Mouse (Mus musculus) embryo, embryonic 10 days (tissue): Measurements from ENCODE around the gene Pitpnm2.

ENCODE experiments used
- DNase-seq: peaks from one replicate; pipeline ENCODE4 v3.0.0-alpha.2; 2015; ENCODE audit warnings: low spot score

Gene Pitpnm2

DNA sequence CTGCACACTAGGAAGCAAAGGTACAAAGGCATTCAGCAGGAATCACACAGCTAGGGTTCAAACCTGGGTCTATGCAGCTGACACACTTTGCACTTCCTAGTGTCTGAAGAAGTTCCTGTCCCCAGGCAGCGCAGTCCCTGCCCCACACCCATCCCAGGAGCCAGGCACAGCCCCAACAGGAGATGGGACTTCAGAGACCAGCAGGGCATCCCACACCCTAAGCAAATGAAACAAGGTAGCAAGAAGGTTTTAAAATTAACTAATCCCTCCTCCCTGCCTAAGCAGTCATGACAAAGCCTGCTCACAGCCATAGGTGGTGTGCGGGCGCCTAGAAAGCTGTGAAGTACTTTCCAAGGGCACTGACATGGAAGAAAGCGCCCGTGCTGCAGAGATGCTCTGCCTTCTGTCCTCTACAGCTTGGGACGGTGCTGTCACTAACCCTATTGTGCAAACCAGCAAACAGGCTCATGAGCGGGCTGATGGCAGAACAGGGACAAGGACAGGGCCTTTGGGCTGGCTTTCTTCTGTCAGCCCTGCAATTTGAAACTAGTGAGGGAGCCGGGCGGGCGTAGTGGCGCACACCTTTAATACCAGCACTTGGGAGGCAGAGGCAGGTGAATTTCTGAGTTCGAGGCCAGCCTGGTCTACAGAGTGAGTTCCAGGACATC lies 68.9 kb downstream of the Pitpnm2 start:
- DNase-seq: no peak

DNA sequence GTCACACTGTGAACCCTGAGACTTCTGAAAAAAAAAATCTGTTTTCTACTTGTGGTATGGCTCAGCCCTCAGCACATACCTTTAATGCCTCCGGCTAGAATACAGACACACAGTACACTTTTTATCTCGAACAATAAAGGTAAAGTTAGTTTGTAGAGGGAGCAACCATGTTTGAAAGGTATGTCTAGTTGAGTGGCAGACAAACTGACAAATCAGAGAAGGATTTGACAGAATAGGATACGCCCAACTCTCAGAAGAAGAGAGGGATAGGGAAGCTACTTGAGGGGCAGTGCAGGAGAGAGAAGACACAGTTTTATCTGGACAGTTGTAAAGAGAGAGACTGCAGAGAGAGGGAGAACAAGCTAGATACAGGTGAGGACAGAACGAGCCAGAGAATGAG lies 70.1 kb downstream of the Pitpnm2 start:
- DNase-seq: no peak

DNA sequence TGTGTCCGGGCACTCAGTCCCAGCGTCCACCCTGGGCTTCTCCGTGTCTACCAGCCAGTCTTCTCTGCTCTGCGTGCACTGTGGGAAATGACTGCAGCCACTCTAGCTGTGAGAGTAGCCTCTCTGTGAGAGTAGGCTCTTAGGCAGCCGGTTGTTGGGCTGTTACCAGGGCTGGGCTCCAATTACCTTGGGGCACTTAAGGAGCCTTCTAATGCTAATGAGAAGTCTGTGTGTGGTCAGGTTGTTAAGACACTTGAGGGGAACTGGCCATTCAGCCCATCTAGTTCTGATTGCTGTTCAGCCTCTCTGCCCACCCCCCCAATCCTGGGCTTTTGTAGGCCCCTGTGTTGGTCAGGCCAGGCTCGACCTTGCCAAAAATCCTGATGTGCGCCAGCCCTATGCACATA lies 72.8 kb downstream of the Pitpnm2 start:
- DNase-seq: peak; percentile 77

DNA sequence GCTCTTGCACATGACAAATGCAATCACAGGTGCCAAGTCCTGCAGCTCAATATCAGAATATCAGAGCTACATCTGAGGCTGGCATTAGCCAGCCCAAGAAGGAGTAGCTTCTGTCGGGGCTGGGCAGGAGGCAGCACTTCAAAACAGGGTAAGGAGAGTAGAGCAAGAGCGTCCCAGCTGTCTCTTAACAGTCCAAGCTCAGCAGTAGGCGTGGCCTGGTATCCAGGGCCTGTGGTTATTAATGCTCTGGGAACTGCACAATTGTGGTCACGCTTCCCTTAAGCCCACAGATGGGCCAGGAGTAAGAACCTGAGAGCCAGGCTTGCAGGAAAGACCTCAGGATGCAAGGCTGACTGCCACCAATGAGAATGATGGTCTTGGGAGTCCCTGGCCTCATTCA lies 74.4 kb downstream of the Pitpnm2 start:
- no peak for DNase-seq

DNA sequence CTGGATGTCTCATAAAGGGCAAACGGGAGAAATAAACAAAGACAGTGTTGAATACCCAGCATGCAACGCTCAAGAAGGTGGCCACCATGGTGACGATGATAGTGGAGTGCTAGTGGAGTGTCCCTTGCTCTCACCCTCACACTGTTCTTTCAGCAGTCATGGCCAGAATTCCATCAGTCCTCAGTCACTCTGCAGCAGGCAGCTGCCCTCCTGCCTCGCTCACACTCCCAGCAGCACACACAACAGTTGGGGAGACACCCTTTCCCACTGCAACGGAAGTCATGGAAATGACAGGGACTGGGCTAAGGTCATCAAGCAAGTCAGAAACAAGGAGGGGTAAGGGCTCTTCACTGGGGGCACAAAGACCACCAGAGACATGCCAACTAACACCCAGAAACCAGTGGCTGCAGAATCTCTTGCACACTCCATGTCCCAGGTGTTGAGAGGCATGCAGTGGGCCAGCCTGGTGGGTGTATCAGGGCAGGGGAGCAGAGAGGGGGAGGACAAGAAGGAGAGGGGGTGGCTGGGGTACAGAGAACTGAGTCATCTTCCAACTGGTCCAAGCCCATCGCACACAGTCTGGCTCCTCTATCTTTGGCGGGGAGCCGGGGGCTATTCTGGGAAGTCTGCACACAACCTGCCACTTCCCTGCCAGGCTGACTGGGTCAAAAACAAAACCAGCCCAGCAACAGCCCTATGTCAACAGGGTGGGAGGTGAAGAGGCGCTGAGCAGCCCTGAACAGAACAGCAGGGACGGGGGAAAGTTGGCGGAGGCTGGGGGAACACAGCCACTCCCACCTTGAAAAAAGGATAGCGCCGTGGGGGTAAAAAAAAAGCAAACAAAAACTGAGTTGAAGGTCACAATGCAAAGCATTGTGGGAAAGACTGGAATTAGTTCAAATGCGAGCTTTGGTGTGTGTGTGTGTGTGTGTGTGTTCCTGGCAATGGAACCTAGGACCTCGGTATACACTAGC lies 76.3 kb downstream of the Pitpnm2 start:
- DNase-seq: no peak

DNA sequence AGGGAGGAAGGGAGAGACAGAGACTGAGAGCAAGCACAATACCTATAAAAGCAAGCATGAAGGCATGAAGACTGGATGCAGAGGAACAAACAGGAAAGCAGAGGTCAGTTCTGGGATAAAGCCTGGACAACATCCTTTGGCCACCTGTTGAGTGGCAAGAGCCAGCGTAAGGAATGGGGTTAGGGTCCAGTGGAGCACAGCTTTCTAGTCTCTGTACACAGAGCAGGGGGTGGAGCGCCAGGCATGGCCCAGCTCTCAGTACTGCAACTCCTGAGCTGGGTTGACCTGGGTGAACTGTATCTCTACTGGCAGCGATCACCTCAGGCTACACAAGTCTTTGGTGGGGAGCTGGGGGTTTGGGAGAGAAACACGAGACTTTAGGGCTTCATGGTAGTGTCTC lies 77.3 kb downstream of the Pitpnm2 start:
- no peak for DNase-seq

DNA sequence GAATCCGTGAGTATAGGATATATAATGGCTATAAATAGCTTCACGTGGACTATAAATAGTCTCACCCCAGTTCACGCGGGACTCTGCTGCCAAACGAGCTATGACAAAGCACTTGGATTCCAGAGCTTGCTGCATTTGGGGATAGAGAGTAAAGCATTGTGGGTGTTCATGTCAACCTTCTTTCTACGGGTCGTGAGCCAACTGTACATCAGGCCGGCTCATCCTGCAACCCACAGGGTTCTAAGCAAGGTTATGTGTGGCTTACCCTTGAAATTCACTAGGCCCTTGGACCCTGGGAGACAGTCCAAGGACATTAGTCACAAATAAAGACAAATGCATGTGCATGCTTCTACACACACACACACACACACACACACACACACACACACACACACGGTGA lies 77.8 kb downstream of the Pitpnm2 start:
- no peak for DNase-seq

DNA sequence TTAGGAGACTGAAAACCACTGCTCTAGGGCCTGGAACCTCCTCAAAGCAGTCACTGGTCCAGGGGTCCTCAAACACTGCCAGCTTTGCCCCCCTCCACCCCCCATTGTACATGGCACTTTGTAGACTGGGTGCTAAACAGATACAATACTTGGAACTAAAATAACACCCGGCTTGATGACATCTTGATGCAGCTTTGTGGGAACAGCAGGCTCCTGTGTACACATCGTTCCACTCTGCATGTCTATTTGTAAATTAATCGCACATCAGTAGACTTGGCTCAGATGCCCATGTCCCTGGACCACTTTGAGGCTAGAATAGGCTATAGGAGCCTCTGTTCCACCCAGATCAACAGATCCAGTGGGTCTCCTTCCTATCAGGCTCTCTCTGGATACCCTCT lies 80.3 kb downstream of the Pitpnm2 start:
- DNase-seq: no peak

DNA sequence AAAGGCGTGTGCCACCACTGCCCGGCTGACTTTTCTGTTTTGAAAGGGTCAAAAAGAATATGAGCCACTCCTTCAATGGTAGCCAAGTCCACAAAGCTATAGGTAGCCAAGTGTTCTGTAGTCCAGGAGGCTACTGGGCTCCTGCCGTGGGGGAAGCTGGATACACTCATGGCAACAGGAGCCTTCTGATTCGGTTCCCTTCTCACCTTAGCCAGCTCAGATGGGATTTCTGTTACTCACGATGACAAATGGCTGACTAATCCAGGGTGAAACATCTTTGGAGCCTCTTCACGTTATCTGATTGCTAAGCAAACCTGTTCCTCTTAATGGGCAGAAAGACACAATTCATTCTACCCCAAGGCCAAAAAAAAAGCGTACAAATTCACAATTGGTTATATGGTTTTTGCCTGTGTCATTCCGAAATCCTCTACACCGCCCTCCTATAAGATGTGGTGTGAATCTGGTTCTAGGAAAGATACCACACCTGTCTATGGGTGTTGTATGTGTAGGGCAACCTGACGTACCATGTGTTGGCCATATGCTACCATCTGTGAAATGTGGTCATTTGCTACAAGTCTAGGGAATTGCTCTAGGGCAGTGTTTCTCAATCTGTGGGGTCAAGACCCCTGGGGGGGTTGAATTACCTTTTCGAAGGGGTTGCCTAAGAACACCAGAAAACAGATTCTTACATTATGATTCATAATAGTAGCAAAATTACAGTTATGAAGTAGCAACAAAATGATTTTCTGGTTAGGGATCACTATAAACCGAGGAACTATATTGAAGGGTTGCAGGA lies 80.9 kb downstream of the Pitpnm2 start:
- no peak for DNase-seq

DNA sequence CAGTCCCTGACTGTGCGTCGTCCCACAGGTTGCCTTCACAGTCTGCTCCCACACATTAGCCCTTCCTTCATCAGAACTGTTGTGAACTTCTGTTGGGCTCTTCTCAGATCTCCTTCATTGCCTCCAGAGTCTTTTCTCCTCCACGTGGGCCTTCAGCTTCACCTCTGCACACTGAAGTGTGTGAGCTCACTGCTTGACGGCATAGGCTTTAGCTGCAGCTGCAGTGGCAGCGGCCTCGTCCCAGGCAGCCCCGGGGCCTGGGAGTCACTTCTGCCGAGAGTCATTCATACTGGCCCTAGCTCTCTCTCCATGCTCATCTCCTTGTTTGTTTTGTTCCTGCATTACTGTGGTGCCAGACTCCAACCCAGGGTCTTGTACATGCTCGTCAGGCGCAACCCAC lies 81.9 kb downstream of the Pitpnm2 start:
- DNase-seq: no peak

DNA sequence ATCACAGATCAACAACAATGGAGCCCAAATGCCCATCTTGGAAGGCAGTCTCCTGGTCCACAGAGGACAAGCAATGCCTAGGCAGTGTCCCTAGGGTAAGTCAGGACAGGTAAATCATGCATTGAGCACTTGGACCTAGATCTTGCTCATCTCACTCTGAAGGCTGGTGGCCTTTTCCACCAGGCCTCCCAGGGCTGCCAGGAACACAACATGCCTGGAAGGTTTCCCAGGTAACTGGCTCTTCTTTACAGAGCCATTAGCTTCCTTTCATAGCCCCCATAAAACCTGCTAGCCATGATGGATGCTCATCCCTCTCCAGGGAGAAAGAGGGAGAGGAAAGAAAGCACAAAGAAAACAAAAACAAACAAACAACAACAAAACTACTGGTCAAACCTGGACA lies 82.8 kb downstream of the Pitpnm2 start:
- DNase-seq: no peak

DNA sequence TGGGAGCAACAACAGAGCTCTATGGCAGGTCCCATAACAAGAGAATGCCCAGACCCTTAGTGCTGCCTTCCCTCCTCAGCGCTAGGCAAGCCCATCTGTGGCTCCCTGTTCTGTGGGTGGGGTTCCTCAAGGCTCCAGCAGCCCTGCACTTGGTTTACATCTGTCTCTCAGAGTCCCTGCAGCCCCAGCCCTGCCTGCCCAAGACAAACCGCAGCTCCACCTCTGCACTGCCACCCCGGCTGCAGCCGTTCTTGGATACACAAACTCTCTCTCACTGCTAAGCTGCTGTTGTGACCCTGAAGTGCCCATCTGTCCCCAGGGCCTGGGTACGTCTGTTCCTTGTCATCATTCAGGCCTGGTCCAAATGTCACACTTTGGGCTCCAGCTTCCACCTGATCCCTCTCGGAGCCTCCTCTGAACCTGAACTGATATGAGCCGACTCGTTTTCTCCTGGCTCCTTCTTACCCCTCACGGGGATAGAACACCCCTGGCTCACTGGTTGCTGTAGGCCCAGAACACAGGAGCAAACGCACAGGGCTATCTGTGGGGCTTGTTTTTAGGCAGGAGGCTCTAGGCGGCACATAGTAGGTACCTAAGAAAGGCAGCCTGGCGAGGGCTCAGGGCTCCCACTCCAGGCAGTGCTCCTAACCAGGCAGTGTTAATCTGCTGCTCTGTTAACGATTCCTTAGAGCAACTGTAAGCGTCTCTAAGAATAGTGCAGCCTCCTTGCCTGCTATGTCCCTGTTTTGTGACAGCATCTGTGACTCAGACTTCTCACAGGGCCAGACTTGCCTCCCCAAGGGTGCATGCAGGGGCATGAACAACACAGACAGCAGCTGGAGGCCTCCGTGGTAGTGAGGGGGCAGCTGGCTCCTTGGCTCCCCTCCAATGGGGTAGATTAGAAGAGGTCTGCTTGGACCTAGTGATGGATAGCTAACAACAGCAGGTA lies 83.7 kb downstream of the Pitpnm2 start:
- peak; percentile 41 for DNase-seq

DNA sequence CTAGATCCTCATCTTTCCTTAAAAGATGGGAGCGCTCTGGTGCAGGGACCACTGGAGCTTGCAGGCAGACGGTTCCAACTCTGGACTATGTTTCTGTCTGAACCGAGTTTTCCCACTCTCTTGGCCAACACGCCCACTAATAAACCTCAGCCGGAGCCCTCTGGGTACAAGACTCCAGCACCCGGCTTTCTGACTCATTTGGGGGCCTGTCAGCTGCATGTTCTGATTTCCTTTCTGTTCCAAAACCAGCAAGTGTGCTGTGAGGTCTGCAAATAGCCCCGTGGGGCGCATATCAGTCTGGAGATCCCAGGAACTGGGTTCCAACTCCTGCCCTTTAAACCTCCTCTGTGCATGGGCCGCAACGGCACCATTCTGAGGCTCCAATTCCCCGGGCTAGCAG lies 86.1 kb downstream of the Pitpnm2 start:
- no peak for DNase-seq

DNA sequence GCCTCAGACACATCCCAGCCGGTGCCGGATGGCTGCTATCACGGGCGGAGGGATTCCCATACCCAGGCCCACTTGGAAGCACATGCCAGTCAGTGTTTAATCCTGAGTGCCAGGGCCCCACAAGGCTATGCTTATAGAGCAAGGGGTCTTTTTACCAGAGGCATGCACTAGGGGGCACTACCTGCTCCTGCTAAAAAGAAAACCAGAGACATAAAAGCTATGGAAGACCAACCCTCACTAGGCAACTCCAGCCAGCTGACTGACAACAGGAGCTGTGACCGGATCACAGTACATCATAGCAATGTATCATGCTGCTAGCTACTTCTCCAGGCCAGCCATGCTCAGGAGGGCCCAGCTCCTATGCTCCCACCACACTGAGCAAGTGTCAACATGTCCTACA lies 87.0 kb downstream of the Pitpnm2 start:
- DNase-seq: peak; percentile 78

DNA sequence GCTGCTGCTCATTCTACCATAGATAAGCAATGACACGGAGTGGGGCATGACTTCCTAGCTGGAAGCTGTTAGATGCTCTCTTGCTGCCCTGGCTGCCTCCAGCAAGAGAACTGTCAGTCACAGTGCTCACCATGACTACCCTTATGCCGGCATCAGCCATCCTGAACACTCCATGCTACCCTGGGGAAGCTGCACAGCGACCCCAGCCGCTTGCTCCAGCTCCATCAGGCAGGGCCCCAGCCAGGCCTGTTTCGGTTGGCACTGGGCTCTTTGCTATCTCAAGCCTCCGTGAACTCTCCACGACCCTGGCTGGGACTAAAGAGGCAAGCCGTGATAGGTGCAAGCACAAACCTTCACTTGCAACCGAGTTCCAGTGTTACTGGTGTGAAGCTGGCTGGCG lies 87.7 kb downstream of the Pitpnm2 start:
- peak; percentile 53 for DNase-seq

DNA sequence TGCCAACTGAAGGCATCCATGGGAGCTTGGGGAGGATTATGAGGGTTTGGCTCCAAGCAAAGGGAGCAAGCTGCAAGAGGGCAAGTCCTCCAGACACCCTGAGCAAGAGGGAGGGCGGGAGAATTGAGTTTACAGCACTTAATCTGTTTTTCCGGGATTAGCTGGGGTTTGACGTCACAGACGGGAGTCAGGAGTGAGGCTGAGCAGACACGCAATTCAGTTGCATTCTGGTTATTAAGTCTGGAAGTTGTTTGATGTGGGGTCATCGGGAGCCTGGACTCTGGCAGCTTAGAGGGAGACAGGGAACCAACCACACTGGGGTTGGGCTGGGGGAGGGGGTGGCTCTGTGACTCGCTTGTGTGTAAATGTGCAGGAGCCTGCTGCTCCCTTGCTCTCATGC lies 90.1 kb downstream of the Pitpnm2 start:
- DNase-seq: peak; percentile 57

DNA sequence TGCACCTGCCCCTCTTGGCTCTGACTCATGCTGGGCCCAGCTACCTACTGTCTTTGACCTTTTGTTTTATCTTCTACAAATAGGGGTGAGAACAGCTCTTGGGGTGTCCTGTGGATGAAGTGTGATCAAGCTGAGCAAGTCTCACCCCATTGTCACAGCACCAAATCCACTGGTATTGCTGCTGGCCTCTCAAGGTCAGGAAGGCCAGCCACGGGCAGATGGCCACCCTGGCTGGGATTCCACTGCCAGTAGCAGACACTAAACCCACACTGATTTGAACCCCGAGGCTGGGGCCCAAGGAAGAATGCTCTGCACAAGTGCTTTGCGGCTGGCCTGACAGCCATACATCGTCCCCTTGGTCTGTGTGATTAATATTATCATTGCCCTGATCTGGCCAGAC lies 91.3 kb downstream of the Pitpnm2 start:
- DNase-seq: no peak

DNA sequence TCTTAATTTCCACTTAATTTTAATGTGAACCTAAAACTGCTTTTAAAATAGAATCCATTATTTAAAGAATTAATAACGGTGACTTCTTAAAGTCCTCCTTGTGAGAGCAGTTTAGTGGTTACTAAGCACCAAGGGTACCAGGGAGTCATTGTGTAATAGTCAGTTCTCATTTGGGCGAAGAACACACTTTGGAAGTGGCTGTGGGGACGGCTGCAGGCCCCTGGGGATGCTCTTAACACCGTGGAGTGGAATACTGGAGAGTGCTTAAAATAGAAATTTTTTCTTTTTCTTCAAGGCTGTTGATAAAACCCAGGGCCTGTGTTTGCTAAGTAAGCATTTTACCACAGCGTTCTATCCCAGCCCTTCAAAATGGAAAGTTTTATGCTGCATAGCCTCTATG lies 93.6 kb downstream of the Pitpnm2 start:
- DNase-seq: no peak

DNA sequence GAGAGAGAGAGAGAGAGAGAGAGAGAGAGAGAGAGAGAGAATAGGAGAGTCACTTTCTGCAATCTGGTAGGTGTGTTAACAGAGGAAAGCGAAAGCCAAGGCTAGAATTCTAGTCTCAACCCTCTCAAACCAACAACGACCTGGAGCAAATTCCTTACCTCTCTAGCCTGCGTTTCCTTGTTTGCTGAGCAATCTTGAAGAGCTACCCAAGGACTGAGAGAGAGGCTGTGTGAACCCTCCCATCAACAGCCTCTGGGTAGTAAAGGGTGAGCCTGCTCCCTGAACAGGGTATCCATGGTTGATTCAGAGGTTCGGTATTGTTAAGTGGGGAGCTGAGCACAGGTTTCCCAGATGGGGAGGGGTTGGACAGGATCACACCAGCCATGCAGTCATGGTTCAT lies 96.8 kb downstream of the Pitpnm2 start:
- DNase-seq: no peak

DNA sequence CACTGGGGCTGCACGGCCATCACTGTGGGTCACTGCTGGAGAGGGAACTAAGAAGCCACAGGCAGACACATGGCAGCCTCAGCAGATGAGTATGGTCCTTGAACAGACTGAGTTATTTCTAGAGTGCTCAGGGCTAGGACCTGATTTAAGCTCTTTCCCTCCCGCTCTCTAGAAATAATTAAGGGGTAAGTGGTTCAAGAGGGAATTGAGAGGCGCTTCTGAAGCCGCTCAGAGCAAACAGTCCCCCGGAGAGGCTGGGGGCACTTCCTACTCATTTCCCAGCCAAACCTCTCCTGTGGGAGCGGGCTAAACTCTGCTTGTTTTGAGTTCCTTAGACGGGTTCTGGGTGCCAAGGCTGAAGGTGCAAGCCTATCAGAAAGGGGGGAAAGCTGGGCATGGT lies 98.7 kb downstream of the Pitpnm2 start:
- DNase-seq: no peak

DNA sequence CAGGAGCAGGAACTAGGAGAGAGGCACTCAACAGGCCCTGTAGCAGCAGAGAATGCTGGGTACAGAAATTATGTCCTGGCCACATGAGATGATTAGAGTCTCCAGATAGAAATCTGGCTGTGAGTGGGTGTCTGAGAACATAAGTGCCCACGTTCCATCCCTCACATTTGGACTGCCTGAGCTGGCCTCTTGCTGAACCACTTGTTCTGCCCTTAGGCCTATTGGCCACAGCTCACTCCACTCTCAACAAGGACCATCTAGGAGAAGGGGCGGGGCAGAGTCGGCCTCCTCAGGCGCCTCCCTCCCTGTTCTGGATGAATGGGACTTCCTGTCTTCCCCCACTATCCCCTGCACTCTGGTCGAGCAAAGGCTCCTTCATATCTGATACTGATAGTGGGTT lies 100.5 kb downstream of the Pitpnm2 start:
- no peak for DNase-seq

DNA sequence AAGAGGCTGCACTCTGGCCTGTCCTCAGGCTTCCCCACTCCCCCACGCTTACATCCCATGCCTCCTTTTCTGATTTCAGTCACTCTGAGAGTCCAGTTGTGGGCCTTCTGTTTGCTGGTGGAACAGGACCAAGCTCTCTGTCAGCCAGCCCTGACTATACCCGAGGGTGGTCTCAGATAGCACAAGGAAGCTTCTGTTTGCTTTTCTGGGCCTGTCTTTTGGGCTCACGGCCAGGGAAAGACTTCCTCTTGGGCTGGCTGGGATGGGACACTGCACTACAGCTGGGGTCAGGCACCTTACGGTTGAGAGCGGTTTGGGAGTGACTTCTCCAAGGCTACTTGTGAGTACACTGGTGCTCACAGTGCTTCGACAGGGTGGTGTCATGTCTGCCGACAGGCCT lies 111.5 kb downstream of the Pitpnm2 start:
- no peak for DNase-seq
